Mouse (Mus musculus) skeletal muscle tissue, adult 2 months (tissue): ENCODE measurements at regions not wholly inside any gene's neighbourhood (a gene's known extent, or its start where the extent isn't known, plus 50 kb on each side); places are given as distances from the start of the nearest gene placed in this dataset.
A peak's percentile ranks its signal among the peaks of the same experiment; 100 is the strongest.

Source experiments
- DNase-seq: peaks from one replicate; pipeline ENCODE4 v3.0.0-alpha.2; 2012; ENCODE audit warnings: low read depth, low spot score

DNA sequence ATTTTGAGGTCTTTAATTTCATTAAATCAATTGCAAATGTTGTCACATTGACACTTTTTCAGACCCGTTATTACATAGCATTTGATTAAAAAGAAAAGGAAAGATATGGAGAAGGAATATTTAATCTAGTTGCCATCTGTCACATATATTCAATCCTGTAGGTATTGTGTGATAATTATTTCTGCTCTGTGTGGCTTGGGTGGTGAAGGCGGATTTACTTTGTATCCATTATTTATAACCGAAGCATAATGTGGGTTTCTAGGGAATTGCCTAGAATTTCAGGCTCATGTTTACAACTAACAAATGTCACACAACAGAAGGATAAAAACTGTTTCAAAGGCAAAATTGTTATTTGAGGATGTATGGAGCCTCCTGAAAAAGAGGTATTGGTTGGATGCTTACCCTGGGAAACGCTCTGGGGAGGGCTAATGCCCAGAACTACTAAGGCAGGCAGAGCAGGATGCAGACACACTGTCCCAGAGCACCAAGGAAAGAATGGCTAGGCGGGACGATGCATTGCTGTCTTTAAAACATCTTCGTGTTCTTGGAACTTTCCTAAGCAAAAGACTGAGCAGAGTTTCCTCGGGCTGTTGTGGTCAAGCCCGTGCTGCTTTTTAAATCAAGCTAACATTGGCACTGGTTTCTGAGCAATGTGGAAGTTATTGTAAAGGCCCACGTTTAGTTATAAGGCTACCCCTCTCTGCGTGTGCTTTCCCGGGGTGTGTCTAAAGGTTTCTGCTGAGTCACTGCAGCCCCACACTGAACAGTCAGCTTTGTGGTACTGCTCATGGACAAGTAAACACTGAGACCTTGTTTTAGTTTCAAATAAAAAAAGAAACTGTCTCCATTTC, 105.8 kb upstream of the Sgk1 start:
- DNase-seq: no peak

DNA sequence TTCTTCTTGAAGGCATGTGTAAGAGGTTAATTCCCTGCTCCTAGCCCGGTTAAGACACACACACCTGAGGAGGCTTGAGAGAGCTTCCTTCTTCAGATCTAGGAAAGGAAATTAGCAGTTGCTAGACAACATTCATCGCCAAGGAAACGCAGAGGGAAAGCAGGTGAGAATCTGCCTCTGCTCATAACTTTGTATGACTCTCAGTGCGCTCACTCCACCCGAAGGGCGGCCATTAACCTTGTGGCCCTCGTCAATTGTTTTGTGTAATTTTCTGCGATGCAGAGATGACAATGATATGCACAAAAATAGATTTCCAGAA, 105.3 kb upstream of the Sgk1 start:
- no peak for DNase-seq

DNA sequence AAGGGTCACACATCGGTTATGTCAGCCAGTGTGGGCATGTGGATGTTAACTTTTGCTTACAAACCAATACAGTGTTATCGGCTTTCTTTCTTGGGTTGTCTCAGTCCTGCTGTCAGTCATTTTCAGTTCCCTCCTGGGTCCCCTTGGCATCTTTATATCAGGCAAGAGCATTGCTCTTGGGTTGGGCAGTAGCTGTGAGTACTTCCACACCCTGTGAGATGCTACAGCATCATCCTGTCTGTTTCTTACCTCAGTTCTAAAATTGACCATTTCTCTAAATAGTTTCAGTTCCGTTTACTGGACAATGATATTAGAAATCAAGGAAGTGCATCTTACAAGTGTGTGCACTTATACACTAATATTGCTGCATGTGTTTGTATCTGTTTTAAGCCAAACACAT, 104.9 kb upstream of the Sgk1 start:
- DNase-seq: no peak

GRCm38 (mm10) chr10:21783478-21783877, 98.5 kb upstream of the Sgk1 start:
- peak; percentile 35 for DNase-seq

DNA sequence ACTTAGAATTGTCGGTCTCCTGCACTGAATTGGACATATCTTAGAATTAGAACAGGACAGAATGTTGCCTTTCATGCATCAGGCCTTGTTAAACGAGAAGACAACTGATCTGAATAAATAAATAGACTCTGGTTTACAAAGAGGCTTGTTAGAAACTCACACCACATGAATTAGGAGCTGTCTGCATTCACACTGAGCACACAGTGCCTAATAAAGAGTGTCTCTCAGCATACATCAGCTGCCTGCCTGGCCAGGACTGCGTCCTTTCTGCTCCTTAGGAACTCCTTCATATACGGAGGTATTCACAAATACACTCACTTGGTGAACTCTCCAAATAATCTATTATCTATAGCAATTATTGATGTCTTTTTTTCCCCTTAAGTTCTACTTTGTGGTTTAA, 96.9 kb upstream of the Sgk1 start:
- DNase-seq: no peak

DNA sequence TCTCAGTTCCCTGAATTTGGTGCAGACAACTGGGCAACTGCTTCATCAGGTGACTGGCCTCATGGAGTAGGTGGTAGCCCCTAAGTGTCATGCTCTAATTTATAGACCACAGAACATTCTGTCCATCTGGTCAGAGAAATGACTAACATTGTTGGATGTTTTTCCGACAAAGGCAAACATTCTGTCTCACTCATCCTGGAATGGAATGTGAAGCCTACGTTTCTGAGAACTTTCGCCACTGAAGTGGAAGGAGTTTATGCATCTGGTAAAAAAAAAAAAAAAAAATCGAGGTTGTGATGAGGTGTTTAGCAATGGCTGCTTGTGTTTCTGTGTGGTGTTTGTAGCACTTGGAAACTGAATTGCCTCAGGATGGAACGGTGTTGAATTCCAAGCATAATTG, 96.2 kb upstream of the Sgk1 start:
- no peak for DNase-seq

GRCm38 (mm10) chr10:21789847-21790530, 92.0 kb upstream of the Sgk1 start:
- DNase-seq: peak; percentile 57

GRCm38 (mm10) chr10:21790991-21791390, 91.0 kb upstream of the Sgk1 start:
- DNase-seq: no peak

GRCm38 (mm10) chr10:21792431-21792830, 89.6 kb upstream of the Sgk1 start:
- DNase-seq: no peak

GRCm38 (mm10) chr10:21793641-21794040, 88.3 kb upstream of the Sgk1 start:
- DNase-seq: no peak

DNA sequence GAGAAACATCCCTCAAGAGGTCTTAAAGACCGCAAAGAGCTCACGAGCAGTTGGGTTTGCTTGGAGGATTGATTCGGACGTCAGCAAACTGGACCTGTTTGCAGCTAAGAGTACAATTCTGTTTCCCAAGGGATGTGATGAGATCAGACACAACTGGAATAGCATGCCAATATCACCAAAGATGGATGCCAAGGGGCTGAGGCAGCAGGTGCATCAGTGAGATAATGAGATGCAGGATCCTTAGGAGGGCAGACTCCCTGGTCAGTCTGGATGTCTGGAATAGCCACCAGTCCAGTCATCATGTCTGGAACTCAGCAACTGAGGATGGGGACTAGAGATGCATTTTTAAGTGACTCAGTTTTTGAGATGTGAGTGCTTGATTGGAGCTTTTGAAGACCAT, 85.6 kb upstream of the Sgk1 start:
- DNase-seq: no peak

GRCm38 (mm10) chr10:21798103-21798502, 83.9 kb upstream of the Sgk1 start:
- DNase-seq: no peak

- DNase-seq: peak; percentile 39
These were observed 80.4 kb upstream of the Sgk1 start for GRCm38 (mm10) chr10:21801556-21801955.

GRCm38 (mm10) chr10:21803184-21803583, 78.8 kb upstream of the Sgk1 start:
- DNase-seq: no peak

DNA sequence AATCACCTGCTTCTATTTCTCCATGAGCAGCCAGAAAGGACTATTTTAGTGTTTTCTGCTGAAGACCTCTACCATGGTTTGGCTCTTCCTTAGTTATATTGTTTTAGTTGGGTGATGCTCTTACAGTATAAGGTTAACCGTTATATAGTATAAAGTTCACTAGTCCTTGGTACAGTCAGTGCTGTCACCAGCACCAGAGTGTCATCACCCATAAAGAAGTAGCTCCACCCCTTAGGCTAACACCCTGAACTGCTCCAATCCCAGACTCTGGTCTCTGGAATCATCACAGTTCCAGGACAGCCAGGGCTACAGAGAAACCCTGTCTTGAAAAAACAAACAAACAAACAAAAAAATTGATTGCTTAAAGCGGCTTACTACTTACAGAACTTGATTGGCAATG, 77.2 kb upstream of the Sgk1 start:
- DNase-seq: no peak

DNA sequence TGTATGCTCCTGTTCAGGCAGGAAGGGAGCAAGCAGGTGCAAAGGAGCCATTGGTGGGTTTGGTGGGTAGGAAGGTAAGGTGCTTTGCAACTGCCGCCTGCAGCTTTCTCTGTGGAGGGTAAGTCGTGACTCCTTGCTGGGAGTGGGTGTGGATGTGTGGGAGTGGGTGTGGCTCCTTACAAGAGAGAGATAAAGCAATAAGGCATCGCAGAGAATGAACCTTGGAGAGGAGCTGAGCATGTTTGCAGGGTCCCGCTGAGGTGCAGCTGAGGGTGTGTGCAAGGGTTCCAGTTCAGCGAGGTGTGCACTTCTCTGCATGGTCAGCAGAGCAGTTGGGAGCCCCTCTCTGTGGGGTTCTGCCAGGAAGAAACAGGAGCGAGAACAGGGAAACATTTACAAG, 76.4 kb upstream of the Sgk1 start:
- DNase-seq: no peak

DNA sequence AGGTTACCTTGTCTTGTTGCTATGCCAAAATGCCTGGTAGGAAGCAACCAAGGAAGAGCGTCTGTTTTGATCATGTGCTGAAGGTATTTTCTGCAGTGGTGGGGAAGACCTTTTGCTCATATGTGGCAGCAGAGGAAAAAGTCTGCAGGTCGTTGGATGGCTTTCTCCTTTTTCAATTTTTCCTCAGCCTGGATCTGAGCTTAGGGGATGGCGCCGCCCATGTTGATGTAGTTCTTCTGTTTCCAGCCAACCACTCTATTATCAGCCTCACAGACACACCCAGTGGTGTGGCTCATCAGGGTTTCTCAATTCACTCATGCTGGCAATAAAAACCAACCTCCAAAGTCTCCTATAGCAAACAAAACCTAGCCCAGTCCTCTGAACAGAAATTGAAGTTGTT, 75.3 kb upstream of the Sgk1 start:
- DNase-seq: no peak

DNA sequence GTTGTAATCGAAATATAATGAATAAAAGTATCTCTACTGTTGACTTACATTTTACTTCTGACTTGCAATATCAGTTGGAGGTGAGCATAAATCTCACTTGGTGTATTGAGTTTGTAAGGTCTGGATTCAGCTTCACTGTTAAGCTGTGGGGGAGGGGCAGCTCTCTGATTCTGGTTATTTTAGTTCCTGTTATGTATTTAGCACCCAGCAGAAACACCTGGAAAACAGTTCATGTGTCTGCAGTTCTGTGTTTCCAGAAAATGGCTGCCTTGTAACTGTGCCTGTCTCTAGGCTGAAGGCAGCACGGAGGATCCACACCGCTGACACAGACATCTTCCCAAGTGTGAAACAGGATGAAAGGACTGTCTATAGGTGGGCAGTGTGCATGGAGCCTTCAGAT, 62.3 kb upstream of the Sgk1 start:
- DNase-seq: no peak

DNA sequence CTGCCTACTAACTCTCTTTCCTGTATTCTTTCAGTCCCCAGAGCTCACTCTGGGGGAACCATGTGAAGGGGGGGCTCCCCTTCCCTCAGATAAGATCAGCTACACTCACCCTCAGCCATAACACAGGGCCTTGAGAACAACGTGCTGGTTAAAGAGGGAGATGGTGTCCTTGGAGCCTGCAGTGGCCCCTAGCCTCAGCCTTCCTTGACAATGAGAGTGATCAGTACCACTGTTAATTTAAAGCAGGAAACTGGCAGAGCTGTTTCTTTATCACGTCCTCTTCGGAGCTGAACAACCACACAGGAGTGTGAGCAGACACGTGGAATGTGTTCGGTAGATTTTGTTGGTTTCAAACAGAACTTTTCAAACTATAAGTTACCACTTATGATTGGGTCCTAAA, 60.6 kb upstream of the Sgk1 start:
- DNase-seq: no peak

DNA sequence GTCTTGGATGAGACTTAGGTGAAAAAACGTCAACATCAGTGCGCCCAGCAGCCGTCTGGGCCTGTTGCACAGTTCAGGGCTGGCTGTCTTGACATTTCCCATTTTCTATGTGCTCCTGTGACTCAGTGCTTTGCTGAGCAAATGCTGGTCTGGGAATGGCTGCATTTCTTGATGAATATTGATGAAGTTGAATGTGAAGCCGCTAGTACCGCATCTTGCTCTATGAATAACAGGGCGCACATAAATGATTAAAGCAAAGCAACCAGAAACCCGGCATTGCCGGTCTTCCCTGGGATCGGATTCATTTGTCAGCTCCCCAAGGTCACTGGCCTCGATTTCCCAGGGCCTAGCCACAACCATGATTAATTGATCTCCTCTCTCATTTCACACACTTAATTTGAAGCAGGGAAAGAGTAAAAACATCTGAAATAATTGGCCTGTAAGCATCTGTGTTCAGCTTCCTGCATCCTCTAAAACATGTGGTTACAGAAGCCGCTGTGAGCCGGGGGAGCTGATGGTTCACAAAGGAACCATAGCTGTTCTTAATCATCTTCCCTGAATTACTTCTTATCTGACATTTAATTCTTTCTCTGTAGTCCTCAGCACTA, 57.5 kb upstream of the Sgk1 start:
- no peak for DNase-seq

- no peak for DNase-seq
These were observed 55.0 kb upstream of the Sgk1 start for GRCm38 (mm10) chr10:21826793-21827504.

- DNase-seq: no peak
These were observed 54.5 kb upstream of the Sgk1 start for GRCm38 (mm10) chr10:21827505-21827844.
